Mouse (Mus musculus): Measurements from ENCODE around the gene Smyd3. TPM values are rescaled to one million over a fixed set of nuclear protein-coding genes. Genes with fewer than 3 reads are reported as not detected.
"Not testable (repeated sequence)": the region's sequence is repeated elsewhere in the genome, so short reads cannot be mapped to it uniquely, and the experiment has no call there.

The Smyd3 gene
- total RNA-seq, 2 experiments from 2014 or later: 13.6 to 14.0 TPM

DNA sequence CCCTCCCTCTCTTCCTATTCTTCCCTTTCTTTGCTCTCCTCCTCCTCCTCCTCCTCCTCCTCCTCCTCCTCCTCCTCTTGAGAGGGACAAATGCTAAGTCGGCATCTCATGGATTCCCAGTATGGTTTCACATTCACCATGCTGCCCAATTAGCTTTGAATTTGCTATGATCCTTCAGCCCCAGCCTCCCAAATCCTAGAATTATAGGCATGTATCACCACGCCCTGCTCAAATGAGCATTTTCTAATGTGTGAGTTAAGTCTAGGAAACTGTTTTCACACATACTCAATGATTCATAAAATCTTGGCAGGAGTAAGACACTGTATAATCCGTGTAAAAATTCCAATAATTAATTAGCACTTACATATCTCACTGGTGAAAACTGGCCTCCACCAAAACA lies 337.3 kb downstream of the Smyd3 start:
- DNase-seq (ENCODE audit: low spot score in 2 of 2): no peak

DNA sequence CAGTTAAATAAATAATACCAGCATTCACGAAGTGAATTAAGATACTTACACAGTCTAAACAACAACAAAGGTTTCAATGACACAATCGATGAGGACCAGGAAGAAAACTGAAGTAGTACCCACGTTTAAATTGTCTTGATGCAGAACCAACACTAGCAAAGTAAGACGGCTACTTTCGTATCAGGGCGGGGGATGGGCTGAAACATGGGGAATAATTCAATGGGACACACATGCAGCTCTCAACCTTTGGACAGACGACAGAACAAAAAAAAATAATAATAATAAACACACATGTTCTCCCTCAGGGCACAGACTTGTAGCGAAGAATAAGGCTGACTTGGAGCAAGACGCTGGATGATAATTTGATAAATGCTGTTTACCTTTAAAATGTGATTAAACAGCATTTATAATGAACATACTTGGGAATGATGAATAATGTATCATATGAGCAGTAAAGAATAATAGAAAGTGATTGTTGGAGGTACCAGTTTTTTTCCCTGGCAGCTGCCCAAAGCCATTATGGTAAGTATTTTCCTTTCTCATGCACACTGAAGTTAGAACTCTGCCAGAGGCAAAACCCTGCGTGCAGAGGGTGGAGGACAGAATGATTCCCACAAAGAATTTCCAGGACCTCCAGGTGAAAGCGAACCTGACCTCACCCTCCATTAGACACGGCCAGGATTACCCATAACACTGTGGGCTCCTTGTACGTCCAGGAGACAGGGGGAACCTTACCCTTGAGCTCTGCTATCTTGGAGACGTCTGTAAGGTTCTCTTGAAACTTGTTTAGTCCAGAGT lies 340.8 kb downstream of the Smyd3 start:
- no peak for DNase-seq (ENCODE audit: low spot score in 2 of 2)

DNA sequence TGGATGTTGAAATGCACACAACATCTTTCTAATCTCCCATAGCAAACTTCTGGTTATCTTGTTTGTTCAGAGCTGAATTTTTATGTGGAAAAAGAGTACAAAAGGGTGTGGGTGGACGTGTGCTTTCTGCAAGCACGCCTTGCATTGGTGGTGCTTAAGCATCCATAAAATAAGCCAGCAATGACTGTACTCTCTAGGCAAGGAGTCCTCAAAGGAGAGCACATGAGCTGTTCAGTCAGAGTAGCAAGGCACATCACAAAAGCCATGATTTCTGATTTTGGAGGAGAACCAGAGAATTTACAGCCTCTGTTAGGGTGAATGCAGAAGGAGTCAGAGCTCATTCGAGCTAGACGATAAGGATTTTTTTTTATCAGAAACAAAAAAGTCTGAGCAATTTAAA lies 343.6 kb downstream of the Smyd3 start:
- no peak for DNase-seq (ENCODE audit: low spot score in 2 of 2)

DNA sequence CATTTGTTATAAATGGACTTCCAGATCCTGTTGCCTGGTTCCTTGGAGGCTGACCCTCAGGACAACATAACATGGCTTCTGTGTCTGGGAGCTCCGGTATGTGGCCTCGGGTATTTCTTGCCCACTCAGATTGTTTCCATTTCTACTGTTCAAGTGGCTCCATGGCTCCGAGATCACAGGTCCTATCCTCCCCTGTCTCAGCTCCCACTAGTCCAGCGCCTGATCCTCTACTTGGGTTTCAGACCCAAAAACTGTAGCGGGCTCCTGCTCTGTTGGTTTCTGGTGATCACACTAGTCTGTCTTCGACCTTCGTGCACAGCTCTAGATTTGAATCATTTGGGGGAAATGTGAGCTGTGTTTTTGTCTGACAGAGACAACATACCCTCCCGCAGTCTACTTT lies 347.3 kb downstream of the Smyd3 start:
- DNase-seq (ENCODE audit: low spot score in 2 of 2): no peak

DNA sequence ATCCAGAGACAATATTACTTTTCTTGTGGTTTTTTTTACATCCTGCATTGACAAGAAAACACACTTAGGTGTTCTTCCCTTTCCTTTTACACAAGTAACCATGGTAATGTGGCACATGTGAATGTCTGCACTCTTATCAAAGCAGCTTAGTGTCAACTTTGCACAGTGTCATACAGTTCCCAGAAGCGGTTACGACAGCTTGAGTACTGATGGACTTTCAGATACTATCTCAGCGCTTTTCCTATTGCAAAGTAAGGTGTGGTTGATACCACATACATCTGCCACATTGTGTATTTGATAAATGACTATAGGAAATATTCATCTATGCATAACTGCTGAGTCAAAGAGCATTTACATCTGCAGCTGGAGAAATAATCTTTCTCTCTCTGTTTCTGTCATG lies 348.1 kb downstream of the Smyd3 start:
- DNase-seq (ENCODE audit: low spot score in 2 of 2): no peak

DNA sequence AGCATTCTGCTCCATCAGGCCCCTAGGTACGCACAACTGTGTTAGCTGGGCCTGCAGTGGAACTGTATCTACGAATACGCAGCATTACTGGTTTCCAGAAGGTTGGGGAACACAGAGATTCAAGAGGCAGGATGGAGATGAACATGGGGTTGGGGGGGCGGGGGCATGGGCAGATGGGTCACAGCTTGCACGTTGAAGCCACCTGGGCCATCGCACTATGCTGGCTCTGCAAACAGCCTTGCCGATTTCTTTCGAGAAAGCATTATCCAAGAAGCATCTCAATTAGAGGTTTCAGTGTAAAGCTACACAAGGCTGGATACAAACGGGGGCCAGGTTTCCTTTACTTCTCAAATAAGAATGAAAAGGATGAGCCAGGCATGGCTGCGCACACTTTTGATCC lies 348.7 kb downstream of the Smyd3 start:
- no peak for DNase-seq (ENCODE audit: low spot score in 2 of 2)

DNA sequence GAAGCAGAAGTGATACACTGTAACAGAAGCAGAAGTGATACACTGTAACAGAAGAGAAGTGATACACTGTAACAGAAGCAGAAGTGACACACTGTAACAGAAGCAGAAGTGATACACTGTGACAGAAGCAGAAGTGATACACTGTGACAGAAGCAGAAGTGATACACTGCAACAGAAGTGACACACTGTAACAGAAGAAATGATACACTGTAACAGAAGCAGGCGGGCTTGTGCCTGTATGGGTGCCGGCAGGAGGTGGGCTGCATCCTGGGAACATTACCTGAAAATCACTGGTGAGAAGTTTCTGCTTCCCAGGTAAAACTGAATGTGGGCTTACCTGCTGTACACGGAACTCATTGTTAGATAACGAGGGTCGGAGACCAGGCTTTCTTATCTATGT lies 353.6 kb downstream of the Smyd3 start:
- DNase-seq (ENCODE audit: low spot score in 2 of 2): not testable (repeated sequence)

DNA sequence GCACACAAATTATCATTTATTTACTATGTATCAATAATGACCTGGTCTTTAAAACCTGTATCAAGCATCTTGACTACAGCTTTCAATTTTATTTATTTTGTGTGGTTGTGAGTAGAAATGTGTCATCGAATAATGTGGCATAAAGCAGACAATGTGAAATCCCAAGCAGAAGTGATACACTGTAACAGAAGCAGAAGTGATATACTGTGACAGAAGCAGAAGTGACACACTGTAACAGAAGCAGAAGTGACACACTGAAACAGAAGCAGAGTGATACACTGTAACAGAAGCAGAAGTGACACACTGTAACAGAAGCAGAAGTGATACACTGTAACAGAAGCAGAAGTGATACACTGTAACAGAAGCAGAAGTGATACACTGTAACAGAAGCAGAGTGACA lies 355.1 kb downstream of the Smyd3 start:
- not testable (repeated sequence) for DNase-seq (ENCODE audit: low spot score in 2 of 2)

DNA sequence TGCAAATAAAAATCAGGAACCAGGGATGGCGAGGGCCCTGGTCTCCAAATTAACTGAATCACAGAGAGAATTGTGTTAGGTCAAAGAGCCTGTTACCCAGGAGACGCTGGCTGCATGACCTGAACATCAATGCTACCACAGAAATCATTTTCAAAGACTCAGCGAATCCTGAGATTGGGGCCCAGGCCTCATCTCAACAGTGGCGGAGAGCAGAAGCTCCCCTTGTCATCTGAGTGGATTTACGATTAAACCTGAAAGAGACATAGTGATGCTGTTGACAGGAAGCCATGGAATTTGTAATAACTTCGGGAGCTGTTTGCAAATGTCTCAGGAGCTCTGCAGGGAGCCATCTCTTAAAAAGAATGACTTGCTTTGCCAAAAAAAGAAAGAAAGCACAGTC lies 355.9 kb downstream of the Smyd3 start:
- DNase-seq (ENCODE audit: low spot score in 2 of 2): no peak

DNA sequence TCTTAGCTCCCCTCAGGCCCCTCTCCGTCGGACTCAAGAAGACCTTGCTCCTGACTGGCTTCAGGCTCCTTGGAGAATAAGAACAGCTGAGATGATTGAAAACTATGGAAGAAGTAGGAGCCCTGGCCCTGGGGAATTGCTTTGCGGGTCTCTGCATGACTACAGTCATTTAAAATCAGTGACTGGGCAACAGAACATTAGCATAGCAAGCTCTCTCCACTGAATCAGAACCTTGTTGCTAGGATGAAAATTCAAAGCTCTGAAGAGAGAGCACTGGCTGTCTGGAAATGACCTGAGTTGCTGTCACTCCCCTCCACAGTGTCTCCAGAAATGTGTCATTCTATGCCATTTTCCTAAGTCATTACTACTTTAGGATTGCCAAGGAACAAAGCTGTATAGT lies 357.1 kb downstream of the Smyd3 start:
- no peak for DNase-seq (ENCODE audit: low spot score in 2 of 2)

DNA sequence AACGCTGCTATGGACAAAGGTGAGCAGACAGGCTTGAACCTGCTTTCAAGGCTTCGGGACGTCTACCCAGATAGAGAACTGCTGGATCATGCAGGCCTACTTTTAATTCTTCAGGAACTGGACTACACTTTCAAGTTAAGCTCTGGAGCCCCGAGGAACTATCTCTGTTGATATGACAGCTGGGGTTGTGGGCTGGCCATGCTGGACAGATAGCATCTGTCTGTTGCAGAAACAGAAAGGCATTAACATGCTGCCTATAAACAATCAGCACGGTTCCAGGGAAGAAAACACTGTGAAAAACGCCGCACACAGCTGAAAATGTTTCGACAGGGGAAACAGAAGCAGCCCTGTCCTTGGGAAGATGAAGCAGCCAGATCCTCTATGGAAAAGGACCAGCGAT lies 365.5 kb downstream of the Smyd3 start:
- no peak for DNase-seq (ENCODE audit: low spot score in 2 of 2)

DNA sequence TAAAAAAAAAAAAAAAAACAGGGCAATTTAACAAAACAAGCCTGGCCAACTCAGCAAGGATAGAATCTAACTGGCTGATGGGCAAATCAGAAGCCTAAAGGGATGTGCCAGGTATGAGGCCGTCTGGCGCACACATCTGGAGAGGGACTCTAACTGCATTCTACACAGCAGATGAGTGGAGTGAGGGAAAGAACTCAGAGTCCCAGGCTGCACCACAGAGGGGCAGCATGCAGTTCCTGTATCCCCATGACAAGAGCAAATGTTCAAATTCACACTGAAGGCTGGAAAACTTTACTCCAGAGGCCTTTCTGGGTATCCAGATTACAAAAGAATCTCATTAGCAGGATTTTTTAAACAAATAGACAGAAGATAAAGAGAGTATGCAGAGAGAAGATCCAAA lies 366.6 kb downstream of the Smyd3 start:
- DNase-seq (ENCODE audit: low spot score in 2 of 2): no peak

DNA sequence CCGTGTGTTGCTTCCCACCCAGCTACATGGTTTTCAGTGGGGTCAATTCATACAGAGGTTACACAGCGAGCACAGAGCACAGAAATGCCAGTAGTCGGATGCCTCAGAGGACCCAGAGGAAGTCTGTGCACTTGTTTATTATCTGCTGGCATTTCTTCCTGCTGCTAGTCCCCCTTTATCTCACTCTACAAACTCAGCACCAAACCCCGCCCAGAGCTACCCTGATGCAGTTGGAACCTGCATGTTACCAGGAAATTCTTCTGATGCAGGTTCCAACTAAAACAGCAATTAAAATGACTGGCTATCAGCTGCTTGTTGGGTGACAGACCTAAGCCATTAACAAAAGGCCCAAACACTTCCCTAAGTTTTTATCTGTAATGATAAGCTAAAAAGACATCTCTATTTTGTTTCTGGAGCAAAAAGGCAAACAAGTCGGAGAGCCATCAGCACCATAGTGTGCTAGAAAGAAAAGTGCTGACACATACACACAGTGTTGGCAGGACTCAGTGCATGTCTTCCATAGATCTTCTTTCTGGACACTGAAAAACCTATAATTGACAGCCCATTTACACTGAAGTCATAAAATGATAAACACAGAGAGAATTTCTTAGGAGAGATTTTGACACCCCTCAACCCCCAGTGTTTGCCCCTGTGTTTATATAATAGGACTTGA lies 368.2 kb downstream of the Smyd3 start:
- no peak for DNase-seq (ENCODE audit: low spot score in 2 of 2)

DNA sequence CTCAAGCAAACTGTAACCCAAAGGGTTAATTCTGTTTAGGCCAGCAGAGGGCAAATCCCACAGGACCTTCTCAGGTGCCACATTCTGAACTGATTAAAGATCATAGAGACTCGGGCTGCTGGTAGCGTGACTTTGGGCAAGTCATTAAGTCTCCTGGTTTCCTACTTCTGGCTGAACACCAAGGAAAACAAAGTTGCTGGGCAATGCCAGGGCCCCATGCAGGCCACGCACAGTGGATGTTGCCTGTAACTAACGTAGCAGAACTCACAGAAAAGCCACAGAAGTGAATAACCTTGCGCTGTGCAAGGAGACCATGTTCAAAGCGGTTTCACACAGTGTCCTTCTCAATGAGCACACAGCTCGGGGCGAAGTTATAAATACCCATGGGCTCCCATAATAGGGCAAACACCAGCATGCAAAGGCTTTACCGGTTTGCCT lies 371.1 kb downstream of the Smyd3 start:
- no peak for DNase-seq (ENCODE audit: low spot score in 2 of 2)

DNA sequence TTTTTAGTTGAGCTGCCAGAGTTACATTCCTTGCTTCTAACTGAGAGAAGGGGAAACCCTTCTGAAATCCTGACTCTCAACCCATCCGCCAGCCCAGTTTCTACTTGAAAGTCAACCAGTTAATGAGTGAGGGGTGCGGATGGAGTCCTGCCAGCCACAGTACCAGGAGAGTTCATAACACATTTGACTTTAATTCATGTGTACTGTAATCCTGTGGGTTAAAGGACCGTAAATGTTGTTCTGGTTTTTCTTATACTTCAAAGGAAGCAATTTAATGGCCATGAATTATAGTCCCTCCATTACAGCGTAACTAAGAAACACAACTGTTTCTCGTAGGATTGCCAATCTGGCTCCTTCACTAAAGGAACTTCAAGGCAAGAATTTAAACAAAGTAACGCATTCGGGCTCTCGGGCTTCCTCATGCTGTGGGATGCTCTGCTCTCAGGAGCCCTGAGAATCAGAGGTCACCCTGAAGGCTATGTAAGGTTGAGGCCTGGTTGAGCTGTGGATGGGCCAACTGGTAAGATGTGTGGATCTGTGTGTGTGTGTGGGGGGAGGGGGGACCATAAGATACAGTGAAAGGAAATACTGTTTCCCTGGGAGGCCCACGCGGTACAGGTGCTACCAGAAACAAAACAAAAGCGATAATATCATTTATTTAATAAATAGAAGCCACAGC lies 374.5 kb downstream of the Smyd3 start:
- DNase-seq (ENCODE audit: low spot score in 2 of 2): no peak

DNA sequence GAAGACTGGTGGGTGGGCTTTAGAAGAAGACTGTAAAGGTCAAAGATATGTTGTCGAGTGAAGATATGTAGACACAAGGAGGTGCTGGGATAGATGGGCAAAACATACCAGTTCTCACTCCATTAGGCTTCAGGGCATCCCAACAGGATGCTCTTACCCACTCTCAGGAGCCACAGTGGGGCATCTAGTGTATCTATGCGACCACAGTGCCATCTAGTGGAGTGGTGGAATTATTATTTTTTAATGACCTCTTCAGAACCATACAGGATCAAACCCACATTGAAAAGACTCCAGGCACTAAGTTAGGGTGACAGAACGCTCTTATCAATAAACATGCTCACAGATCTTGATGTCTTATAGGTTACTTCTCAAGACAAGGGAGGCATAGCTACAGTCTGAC lies 375.7 kb downstream of the Smyd3 start:
- no peak for DNase-seq (ENCODE audit: low spot score in 2 of 2)

DNA sequence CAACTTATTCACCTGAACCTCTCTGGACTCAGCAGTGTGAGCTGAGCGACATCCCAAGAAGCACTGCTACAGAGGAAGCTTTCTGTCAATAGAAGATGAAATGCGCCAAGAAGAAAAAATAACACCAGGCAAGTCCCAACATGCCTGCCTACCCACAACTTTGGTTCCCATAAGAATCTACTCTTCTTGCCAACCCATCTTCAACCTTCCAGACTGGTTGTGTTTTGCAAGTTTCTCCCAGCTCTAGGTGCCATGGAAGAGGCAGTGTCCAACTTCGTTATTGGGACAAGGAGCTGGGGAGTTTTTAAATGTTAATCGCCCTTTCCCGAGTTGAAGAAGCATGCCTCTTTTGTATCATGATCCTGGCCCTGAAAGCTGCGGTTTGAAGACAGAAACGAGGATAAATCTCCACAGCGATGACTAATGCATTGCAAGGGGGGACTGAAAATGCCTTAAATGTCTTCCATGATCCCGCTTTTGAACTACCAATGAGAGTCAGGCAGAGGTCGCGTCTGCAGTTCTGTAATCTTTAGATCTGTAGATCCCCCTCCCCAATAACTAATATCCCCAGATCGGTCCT lies 376.7 kb downstream of the Smyd3 start:
- no peak for DNase-seq (ENCODE audit: low spot score in 2 of 2)

DNA sequence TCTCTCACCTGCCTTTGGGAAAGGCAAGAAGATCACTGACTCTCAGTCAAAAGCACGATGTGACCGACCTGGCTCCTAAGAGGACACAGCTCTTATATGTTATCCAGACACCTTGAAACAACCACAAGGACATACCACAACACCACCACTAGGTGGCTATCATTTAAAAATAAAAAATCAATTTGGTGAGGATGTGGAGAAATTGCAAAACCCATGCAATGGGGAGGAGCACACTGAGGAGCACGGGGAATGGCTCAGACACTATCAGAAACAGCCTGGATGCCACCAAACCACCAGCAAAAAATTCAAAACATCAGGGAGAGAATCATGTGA lies 380.7 kb downstream of the Smyd3 start:
- DNase-seq (ENCODE audit: low spot score in 2 of 2): no peak

DNA sequence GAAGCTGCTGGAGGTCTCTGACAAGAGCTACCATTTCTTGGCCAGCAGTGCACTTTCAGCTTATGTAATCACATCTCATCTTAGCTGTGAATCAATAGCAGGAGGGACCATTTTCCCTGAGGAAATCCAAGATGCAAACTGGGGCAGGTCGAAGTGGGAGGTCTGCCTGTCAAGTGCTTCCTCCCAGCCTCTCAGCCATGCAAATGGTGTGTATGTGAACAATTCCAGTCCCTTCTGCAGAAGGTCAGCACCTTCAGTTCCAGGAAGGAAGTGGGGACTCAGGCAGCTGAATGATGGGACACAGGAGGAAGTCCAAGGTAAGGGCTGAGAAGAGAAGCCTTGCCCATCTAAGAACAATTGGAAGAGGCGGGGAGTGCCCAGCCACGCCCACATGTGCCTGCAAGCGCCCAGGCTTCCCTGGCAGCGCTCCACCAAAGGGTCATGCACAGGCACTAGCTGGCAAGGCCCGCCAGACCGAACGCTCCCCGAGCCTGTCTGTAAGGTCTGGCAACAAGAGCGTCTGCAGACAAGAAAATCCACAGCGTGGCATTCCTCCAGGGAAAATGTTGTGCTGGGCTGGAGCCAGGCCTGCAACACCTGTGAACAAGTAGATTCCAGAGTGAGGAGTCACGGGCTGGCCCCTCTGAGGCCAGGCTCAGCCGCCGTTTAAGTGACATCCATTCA lies 381.2 kb downstream of the Smyd3 start:
- peak in 1 of 2 experiments; percentile 11 for DNase-seq (ENCODE audit: low spot score in 2 of 2)

DNA sequence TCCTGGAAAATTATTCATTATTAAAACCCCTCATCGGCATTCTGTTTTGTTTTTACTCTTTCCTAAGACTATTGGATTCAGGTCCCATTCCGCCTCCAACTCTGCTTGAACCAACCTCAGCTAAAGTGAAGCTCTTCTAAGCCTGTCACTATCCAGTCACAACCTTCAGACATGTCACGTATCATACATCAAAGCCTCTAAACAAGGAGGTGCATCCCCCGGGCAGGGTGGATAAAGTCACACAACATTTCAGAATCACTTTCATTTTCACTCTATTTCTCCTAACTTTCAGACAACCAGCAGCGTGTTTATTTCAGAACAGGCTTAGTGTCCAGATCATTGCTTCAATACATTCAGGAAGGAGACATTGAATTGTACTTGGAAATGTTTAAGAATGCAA lies 387.8 kb downstream of the Smyd3 start:
- no peak for DNase-seq (ENCODE audit: low spot score in 2 of 2)

DNA sequence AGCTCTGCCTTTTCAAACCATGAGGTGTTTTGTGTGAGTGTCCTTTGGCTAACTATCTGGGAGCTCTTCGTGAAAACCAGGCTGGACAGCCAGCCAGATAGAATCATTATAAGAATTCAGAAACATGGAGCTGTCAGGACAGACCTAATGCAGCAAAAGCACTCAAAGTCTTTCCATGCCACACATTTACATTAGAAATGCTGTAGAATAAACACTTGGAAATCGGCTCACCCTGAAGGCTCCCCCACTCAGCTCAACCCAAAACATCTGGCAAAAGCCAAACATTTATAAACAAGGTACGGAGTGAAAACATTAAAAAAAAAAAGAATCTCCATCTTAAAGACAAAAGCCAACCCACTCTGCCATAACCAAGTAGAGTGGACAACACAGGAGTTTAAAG lies 391.6 kb downstream of the Smyd3 start:
- no peak for DNase-seq (ENCODE audit: low spot score in 2 of 2)
